ENCODE assay signal across 11 mouse cellular contexts in the genomic region with DNA sequence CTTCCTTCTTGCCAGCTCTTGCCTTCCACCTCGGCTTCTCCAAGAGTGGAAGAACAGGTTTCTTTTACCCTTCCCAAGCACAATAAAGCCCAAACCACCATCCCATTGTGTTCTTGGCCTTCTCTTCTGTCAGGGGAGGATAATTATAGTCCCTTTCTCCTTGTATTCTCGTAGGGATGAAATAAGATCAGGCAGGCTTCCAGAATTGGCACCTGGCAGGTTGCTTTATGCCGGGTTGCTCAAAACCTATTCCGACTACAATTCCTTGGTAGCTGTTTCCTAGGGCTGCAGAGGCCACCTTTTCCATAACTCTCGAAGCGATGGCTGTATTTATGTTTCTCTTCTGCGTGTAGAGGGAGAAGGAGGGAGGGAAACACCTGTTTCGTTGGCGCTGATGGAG. TPM values are rescaled to one million over a fixed set of nuclear protein-coding genes. Genes with fewer than 3 reads are reported as not detected.
DNase-seq lines count a peak whose midpoint lies in the region; ATAC-seq and TF ChIP-seq lines count a peak whose summit lies in the region.
"Had no signal": no experiment of that assay in that cellular context is flagged by ENCODE, and none has a peak within 500 bp of the region (broad histone marks: within the 10 kb centered on the region; RNA-seq: fewer than 3 reads in every experiment).

No protein-coding gene starts in this region.

- H3K27me3 ChIP-seq in heart, embryonic 15.5 days: no peaks in the 10 kb centered on the region
- H3K27me3 ChIP-seq in ES-Bruce4 (ENCODE audit: control insufficient read depth, insufficient read depth, low read length, poor library complexity, severe bottlenecking): no peaks in the 10 kb centered on the region
- no peaks in the 10 kb centered on the region for H3K27me3 ChIP-seq in heart, postnatal 0 days (ENCODE audit: control insufficient read depth, insufficient read depth, low read length)

- 0 out of 2 replicates have a peak, but pooled peaks cover 3% of the 10 kb centered on the region for H3K9me3 ChIP-seq in heart, embryonic 15.5 days (replicated peaks)
- H3K9me3 ChIP-seq in ES-Bruce4 (replicated peaks; ENCODE audit: control insufficient read depth, insufficient read depth, low read length, poor library complexity, severe bottlenecking): no peaks in the 10 kb centered on the region
- no peaks in the 10 kb centered on the region for H3K9me3 ChIP-seq in heart, postnatal 0 days (replicated peaks; ENCODE audit: control insufficient read depth, low read length)

- TF ChIP-seq CTCF in ES-Bruce4 (IDR thresholded peaks at IDR 0.05; ENCODE audit: low read depth, low read length): no peak
- no peak for TF ChIP-seq CTCF in heart, postnatal 0 days (IDR thresholded peaks at IDR 0.05; ENCODE audit: low read depth)

- H3K4me3 ChIP-seq in heart, embryonic 15.5 days: no peak overlapping the region
- no peak overlapping the region for H3K4me3 ChIP-seq in ES-Bruce4 (ENCODE audit: low read depth, low read length)
- no peak overlapping the region for H3K4me3 ChIP-seq in heart, postnatal 0 days (ENCODE audit: low read depth, low read length)

- no peak for TF ChIP-seq POLR2A in ES-Bruce4 (IDR thresholded peaks at IDR 0.05; ENCODE audit: insufficient read depth, low read length)

- H3K27ac ChIP-seq in heart, embryonic 15.5 days: peak overlapping the region; percentile 68
- H3K27ac ChIP-seq in ES-Bruce4 (ENCODE audit: insufficient read depth, low read length): peak overlapping the region; percentile 3; the same call in 1 of the 2 replicates
- H3K27ac ChIP-seq in heart, postnatal 0 days (ENCODE audit: low read depth): peak overlapping the region; percentile 85

- 58% methylated on average over 9 of the region's 9 CpGs for WGBS in heart, embryonic 15.5 days
- 60% methylated on average over 9 of the region's 9 CpGs for WGBS in heart, postnatal 0 days

- no peak for ATAC-seq in heart, embryonic 15.5 days (replicated peaks; ENCODE audit: insufficient number of reproducible peaks, insufficient read depth, low FRiP score, low read depth)
- ATAC-seq in heart, postnatal 0 days (ENCODE audit: insufficient read depth, low read depth): no peak
- ATAC-seq: liver, postnatal 0 days had no signal

- H3K4me2 ChIP-seq in heart, embryonic 15.5 days: no peak overlapping the region
- H3K4me2 ChIP-seq in heart, postnatal 0 days (ENCODE audit: low read depth, low read length): no peak overlapping the region

- peak; percentile 21 for DNase-seq in cerebellum, adult 8-10 months
- DNase-seq in cerebellum, postnatal 4 days (ENCODE audit: low spot score in 2 of 2): no peak
- DNase-seq in heart, postnatal 4 days: no peak
- no peak for DNase-seq in heart, postnatal 0 days (ENCODE audit: low spot score)
- DNase-seq in layer of hippocampus, adult 9-10 months (ENCODE audit: low spot score): no peak
- no peak for DNase-seq in adrenal gland, adult 8-10 months
- DNase-seq: liver, postnatal 0 days had no signal

- TF ChIP-seq EP300 in ES-Bruce4 (IDR thresholded peaks at IDR 0.05; ENCODE audit: insufficient read depth, low read depth, low read length): no peak
- no peak for TF ChIP-seq EP300 in heart, postnatal 0 days (IDR thresholded peaks at IDR 0.05; ENCODE audit: low read depth)

- peaks cover 32% of the 10 kb centered on the region for H3K4me1 ChIP-seq in heart, embryonic 15.5 days (replicated peaks)
- H3K4me1 ChIP-seq in ES-Bruce4 (ENCODE audit: control insufficient read depth, insufficient read depth, low read length): peaks cover 9% of the 10 kb centered on the region
- H3K4me1 ChIP-seq in heart, postnatal 0 days (ENCODE audit: control insufficient read depth, insufficient read depth): peaks cover 17% of the 10 kb centered on the region

- no peaks in the 10 kb centered on the region for H3K36me3 ChIP-seq in heart, embryonic 15.5 days
- no peaks in the 10 kb centered on the region for H3K36me3 ChIP-seq in ES-Bruce4 (ENCODE audit: control insufficient read depth, insufficient read depth, low read length, poor library complexity, severe bottlenecking)
- H3K36me3 ChIP-seq in heart, postnatal 0 days (replicated peaks; ENCODE audit: control insufficient read depth, insufficient read depth, low read length): no peaks in the 10 kb centered on the region

- H3K9ac ChIP-seq in heart, embryonic 15.5 days: no peak overlapping the region
- H3K9ac ChIP-seq in ES-Bruce4 (ENCODE audit: low read depth, poor library complexity, severe bottlenecking): no peak overlapping the region
- peak overlapping the region; percentile 13; the same call in 1 of the 2 replicates for H3K9ac ChIP-seq in heart, postnatal 0 days (replicated peaks; ENCODE audit: low read depth, low read length)
- H3K9ac ChIP-seq: liver, postnatal 0 days had no signal

RNA-seq across cellular contexts. Expression of a gene that starts 23.1 kb away (rescaled TPM):
- 9.5 and 10.4 TPM in 2 replicates for polyA plus RNA-seq in heart, embryonic 15.5 days (2015; fragmentation: Nextera tagmentation; extraction: Ambion mirVana)
- total RNA-seq in heart, postnatal 4 days (2021): 10 to 100 TPM; 20.2 to 25.1 TPM
- polyA plus RNA-seq in ES-Bruce4 (2011; ENCODE audit: insufficient read depth, insufficient read length, low read depth, missing spikeins): 40.8 and 48.6 TPM in 2 replicates
- 8.2 and 10.8 TPM in 2 replicates for total RNA-seq in heart, postnatal 0 days (2014; rRNA removed; ENCODE audit: low replicate concordance)
- 7.3 and 8.5 TPM in 2 replicates for polyA plus RNA-seq in heart, postnatal 0 days (2015; fragmentation: Nextera tagmentation; extraction: Ambion mirVana)
- 10 to 100 TPM; 20.6 to 38.9 (median 30.3) TPM for total RNA-seq in adrenal gland, adult 8-10 months (2022)

RNA-seq across cellular contexts. Expression of a gene that starts 31.0 kb away (rescaled TPM):
- polyA plus RNA-seq in heart, embryonic 15.5 days (2015; fragmentation: Nextera tagmentation; extraction: Ambion mirVana): 51.2 and 58.7 TPM in 2 replicates
- total RNA-seq in heart, postnatal 4 days (2021): 10 to 100 TPM; 55.6 to 59.6 TPM
- polyA plus RNA-seq in ES-Bruce4 (2011; ENCODE audit: insufficient read depth, insufficient read length, low read depth, missing spikeins): 102 and 105 TPM in 2 replicates
- 52.8 and 60.0 TPM in 2 replicates for total RNA-seq in heart, postnatal 0 days (2014; rRNA removed; ENCODE audit: low replicate concordance)
- 36.5 and 44.7 TPM in 2 replicates for polyA plus RNA-seq in heart, postnatal 0 days (2015; fragmentation: Nextera tagmentation; extraction: Ambion mirVana)
- 100 to 1,000 TPM; 398 to 743 (median 524) TPM for total RNA-seq in adrenal gland, adult 8-10 months (2022)

RNA-seq across cellular contexts. Expression of a gene that starts 54.0 kb away (rescaled TPM):
- polyA plus RNA-seq in heart, embryonic 15.5 days (2015; fragmentation: Nextera tagmentation; extraction: Ambion mirVana): not detected in 2 replicates
- total RNA-seq in heart, postnatal 4 days (2021): not detected
- not detected in 2 replicates for polyA plus RNA-seq in ES-Bruce4 (2011; ENCODE audit: insufficient read depth, insufficient read length, low read depth, missing spikeins)
- not detected in 2 replicates for total RNA-seq in heart, postnatal 0 days (2014; rRNA removed; ENCODE audit: low replicate concordance)
- polyA plus RNA-seq in heart, postnatal 0 days (2015; fragmentation: Nextera tagmentation; extraction: Ambion mirVana): not detected in 2 replicates
- not detected for total RNA-seq in adrenal gland, adult 8-10 months (2022)
- total RNA-seq: MEL had no signal
- polyA plus RNA-seq: urinary bladder, adult 2 months had no signal

Comparison
In these comparisons a context has a peak if more than half of its experiments do, and no peak if none do; other contexts are left out.
1. H3K27ac ChIP-seq: peak in every context shown above with its lines; median percentile 85 in heart, postnatal 0 days; 68 in heart, embryonic 15.5 days; 3 in ES-Bruce4.